Mouse (Mus musculus): ENCODE results near the gene Nfasc.

The Nfasc gene

DNA sequence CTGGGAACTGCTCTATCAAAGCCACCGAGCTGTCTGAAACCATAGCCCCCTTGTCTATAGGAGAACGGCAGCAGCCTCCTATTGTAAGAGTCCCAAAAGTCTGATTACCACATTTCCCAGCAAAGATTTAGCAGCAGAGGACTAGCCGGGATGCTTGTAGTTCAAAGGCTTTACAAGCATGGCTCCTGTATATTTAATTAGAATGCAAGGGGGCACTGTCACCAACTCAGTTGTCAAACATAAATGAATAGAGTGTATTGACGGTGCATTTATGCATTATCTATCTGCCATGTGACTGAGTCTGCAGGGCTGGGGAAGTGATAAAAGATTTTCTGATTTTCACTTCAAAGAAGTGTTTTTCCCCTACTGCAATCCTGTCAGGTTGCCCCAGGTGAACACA is 156.2 kb downstream of the Nfasc start:
- no peak for DNase-seq (ENCODE audit: extremely low read depth, low read depth)

DNA sequence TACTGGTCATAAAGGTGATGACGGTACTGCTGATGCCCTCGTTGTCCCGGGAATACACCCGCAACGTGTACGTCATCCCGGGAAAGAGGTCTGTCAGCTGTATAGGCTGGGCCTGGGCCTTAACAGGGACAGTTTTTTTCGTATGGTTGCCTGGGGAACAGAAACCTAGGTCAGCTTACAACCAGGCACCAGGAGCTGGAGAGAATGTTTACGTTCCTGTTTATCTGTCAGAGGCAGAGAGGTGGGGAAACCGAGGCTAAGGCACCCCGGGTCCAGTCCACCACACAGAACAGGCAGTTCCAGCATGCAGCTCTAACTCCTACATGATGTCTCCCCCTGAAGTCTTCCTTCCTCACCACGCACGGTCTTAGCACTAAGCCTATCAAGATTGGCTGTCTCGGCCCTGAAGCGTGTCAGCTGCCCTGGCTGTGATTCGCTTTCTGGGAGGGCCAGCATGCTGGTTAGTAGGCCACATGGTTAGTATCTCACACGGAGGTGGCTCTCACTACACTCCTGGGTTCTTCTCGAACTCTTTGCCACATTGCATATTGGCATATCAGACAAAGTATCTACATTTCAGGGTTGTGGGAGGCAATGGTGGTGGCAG is 158.5 kb downstream of the Nfasc start:
- no peak for DNase-seq (ENCODE audit: extremely low read depth, low read depth)

DNA sequence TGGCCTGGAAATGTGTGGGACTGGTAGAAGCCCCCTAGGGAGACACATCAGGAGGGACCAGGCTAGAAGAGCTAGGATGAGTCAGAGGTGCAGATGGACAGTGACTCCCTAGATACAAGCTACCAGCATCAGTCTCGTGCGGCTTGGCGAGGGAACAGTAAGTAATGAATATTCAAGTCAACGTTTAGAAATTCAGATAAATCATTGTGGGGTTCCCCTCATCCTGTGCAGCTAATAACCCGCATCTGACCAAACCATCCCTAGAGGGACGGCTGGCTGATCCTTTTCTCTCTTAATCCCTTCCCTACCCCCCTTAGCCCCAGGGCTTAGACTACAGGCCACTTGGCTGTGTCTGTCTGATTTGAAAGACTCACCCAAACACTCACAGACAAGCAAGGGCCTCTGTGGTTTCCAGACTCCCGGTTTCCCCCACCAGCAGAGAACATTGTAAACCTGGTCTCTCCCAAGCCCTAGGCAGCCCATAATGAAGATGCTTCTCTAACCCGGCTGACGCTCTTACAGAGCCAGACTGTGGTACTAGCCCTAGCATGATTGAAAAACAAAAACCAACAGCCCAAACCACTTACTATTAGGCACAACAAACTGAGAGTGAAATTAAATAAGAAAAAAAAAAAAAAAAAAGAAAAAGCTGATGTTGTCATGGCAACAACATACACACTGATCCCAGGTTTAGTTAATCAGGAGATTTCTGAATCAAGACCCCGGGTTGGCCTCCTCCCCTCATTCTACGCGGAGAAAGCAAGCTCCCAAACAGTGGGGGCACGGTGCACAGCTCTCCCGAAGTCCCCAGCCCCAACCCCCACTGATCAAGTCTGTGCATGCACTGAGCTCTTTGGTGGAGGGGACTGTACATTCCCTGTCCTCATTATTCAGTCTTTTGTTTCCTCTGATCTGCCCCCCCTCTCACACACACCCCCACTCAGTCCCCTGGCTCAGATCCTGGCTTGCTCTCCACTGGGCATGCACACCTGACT is 159.5 kb downstream of the Nfasc start:
- DNase-seq (ENCODE audit: extremely low read depth, low read depth): no peak

DNA sequence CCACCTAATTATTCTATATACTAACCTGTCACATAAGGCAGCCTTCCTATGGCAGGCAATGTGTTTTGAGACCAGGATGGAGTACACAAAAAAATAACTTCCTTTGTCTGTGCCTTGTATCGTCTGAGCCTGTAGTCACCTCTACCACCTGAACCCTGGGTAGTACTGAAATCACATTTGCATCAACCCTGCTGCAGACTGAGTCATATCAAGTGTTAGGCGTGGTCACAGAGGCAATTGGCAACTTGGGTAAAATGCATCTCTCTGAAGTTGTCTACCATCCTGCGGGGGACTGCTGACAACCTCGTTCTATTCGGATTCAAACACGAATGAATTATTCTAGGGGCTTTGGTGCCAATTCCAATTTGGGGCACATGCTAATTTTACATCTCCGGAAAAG is 161.5 kb downstream of the Nfasc start:
- DNase-seq (ENCODE audit: extremely low read depth, low read depth): no peak

DNA sequence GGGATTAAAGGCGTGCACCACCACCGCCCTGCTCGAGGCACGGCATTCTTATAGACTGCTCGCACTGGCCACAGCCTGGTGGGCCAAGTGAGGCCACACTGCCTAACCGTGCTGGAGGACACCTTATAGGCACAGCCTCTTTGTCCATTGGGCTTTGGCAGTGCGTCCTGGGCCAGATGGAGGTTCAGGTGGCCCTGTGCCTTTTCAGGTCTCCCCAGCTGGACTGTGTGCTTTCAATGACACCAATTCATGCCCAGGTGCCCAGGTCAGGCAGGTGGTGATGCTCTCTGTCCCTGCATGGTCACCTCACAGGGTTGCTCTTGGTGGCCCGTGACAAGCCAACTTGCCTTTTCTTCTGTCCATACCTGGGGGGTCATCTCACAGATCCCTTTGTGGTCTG is 164.8 kb downstream of the Nfasc start:
- no peak for DNase-seq (ENCODE audit: extremely low read depth, low read depth)

DNA sequence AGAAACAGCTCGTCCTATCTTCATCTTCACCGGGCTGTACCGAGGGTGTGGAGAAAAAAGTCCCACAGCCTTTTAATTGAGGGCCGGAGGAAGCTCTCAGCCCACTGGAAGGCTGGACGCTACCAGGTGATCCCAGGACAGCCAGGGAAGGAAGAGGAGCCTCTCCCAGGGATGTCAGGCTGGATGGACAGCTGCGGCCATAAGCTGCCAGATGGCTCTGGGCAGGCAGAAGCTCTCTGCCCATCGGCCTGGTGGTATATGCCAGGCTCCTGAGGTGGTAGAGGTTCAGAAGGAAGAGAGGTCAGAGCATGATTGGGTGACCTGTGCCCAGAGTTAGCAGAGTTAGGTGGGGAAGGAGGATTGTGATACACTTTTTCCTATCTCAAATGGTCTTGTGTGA is 168.7 kb downstream of the Nfasc start:
- DNase-seq (ENCODE audit: extremely low read depth, low read depth): no peak

DNA sequence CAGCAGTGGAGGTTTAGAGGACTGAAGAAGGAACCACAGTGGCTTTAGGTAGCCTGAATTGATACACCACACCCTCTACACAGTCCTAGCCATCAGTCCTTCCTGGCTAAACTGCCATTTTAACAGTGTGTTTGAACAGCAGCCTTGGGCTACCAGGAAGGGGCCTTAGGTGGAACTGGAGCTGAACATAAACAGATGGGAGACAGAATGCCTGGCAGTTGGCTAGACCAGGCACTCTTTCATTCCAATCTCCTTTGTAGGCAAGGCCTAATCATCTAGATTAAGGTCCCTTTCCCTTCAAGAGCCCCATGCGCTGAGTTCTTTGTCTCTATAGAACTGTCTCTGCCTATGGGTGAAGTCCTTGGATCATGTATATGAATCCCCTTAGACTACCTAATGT is 170.0 kb downstream of the Nfasc start:
- no peak for DNase-seq (ENCODE audit: extremely low read depth, low read depth)

DNA sequence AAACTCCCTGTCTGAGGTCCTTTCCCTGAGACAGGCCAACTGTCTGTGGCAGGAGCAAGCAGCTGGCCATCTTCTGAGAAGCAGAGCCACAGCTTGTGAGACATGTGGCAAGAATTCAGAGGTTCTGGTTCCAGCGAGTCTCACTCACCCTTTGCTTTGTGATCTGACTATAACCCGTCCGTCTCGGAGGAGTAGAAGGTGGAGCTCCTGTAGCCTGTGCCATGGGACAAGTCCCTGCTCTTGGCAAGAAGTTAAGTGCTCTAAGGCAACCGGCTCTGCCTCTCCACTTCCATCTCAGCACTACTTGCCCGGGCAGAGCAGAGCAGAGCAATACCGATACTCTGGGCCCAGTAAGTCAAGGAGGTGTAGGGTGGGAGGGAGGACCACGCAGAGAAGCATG is 170.7 kb downstream of the Nfasc start:
- no peak for DNase-seq (ENCODE audit: extremely low read depth, low read depth)

DNA sequence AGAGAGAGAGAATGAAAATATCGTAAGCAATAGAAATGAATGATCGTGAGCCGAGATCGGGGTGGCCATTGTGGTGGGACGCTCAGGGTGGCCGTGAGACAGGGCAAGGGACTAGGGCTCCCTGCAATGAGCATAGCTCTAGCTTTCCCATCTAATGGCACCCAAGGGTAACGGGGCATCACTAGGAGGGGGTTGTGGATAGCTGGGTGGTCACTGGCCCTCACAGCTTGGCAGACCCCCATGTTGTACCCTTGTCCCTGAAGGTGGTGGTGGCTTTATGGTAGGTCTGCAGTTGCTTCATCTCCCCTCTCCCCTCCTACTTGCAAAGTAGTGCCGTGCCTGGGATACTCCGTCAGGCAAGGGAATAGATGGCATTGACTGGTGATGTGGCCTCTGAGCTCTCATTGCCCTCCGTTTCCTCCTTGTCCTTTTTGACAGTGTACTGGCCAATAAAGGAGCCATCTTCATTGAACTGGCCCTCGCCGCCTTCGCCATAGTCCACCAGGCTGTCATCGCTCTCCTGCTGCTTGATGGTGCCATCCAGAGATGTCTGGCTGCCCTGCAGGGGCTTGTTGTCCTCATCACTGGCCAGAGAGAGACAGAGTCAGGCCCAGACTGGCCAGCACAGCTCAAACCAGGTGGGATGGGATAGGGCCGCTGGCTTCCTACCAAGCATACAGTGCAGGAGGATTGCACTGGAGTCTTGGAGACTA is 171.4 kb downstream of the Nfasc start:
- DNase-seq (ENCODE audit: extremely low read depth, low read depth): no peak

DNA sequence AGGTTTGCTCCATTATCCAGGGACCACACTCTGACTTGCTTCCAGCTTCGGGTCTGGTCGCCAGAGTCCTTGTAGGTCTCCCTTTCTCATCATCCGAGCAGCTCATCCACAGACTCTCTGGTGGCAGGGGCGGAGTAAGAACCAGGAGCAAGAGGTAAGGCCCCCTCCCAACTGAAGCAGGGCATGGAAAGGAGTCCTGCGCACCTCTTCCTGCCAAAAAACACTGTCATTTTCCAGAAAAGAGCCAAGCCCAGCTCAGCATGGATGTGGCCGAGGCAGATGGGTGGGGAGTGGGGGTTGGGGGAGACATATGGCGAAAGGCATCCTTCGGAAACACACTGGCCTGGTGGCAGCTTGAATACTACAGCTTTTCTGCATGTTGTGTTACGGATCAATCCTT is 172.1 kb downstream of the Nfasc start:
- no peak for DNase-seq (ENCODE audit: extremely low read depth, low read depth)

DNA sequence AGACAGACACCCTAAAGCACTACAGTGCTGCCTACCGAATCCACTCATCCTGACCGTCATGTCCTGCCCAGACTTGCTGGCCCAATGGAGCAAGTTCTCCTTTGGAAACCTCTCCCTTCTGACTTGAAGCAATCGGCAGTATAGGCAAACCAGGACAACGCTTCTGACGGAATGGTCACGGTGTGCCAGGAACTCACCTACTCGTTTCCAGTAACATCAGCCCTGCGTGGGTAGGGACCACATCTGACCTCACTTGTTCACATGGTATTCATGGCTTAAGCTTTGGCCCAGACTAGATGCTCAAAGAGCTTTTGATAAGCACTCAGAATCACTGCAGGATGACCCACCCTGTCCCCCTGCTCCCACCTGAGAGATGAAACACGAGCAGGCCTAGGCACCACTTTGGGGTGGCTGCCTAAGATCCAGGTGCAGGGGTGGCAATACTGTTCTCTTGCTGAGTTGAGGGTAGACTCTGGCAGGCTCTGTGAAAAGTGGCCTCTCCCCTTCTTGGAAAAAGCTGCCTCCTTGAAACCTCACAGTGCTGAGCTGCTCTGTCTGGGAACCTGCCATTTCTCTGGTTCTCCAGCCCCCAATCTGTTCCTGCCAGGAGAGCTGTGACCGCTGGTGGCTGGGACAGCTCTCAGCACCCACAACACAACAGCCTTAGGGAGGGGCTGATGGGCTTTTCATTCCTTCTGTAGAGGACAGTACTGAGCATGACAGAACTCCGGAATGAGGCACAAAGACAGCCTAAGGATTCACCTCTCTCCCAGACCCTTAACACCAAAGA is 174.1 kb downstream of the Nfasc start:
- no peak for DNase-seq (ENCODE audit: extremely low read depth, low read depth)

DNA sequence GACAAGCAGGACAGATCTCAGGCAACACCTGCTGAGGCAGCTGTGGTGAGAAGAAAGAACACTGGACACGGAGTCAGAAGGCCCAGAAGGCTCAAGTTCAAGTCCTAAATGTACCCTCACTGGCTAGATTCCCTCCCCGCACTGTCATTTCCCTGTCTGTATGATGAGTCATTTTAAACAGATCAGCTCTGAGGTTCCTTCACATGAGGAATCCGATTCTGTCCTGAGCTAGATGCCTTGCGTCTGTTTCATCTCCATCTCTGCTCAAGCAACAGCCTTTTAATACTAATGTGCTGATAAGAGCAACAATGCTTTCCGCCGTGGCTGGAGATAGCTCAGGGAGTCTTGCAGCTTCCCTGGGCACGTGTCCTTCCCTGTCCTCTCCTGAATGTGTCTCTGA is 175.8 kb downstream of the Nfasc start:
- peak; percentile 9 for DNase-seq (ENCODE audit: extremely low read depth, low read depth)

DNA sequence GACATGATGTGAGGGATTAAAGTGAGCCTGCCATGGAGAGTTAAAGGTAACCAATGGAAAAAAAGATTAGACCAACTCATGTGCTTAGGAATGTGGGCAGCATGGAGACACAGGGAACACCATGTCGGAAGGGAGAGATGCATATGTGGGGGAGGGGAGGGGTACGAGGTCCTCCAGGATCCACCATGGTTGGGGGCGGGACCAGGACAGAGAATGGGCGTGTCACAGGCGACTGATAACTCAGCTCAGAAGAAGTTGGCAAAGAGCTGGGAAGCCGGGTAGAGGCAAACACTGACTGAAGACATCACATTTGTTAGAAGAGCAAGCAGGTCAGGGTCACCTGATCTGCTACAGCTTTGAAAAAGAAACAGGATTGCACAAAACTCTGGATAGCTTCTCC is 176.7 kb downstream of the Nfasc start:
- DNase-seq (ENCODE audit: extremely low read depth, low read depth): no peak

DNA sequence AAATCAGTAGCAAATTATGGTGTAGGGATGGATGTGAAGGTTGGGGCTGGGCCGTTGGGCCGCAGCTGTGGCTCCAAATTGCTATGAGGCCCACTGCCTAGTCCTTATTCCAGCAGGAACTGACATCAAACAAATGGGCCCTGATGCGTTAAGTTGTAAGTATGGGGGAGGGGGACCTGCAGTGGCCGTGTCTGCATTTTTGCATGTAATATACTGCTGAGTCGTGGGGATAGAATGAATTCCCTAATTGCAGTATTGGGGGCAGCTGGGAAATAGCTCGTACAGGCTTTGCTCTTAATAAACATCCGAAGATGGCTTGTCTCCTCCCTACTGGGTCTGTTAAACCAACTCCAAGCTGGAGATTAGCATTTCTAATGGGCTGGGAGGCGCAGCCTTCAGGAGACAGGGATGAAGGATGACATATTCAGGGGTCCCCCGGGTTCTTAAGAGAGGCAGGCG is 179.2 kb downstream of the Nfasc start:
- no peak for DNase-seq (ENCODE audit: extremely low read depth, low read depth)

DNA sequence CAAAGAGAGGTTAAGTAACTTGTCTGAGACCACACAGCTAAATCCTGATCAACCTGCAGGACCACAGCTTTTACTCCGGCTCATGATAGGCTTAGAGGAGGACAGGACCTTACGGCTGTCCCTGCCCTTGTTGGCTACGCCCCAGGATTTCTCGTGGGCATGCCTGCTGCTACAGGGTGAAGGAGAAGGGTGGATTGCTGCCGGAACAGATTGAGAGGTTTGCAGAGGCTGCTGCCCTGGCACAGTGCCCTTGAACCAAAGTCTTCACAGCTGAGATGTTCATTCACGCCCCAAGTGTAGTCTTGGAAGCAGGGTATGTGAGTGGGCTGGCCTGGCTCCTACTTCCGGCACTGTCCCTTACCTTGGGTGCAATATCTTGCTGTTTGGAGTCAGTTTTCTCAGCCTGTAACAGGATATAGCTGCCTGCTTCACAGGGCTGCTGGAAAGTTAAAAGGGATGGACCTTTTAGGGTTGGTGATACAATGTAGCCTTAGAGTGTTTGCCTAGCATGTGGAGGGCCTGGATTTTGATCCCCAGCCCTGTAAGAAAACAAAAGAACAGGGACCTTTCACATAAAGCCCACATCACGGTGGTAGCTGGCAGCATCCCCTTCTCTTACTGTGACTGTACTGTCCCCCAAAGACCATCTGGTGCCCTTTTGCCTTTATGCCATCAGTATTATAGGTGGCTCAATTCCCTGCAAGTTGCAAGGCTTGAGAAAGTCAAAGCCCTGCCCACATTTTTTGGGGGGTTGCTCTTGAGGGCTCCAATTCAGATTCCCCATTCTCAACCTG is 180.5 kb downstream of the Nfasc start:
- no peak for DNase-seq (ENCODE audit: extremely low read depth, low read depth)

DNA sequence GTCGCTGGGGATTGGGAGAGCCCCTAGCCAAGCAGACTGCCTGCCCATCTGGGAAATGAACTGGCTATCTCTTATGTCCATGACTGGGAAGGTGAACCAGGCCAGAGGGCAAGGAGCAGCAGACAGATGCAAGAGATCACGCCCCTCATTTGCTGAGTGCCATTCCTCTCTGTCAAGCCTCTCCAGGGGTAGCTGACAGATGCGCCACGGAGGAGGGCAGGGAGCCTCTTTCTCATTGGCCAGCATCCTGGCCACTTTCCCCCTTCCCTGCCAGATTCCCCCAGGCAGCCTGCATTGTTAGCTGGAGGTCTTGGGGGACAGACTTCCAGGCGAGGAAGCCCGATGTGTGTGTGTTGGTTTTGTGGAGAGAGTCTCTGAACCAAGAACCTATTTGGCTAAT is 182.6 kb downstream of the Nfasc start:
- no peak for DNase-seq (ENCODE audit: extremely low read depth, low read depth)

DNA sequence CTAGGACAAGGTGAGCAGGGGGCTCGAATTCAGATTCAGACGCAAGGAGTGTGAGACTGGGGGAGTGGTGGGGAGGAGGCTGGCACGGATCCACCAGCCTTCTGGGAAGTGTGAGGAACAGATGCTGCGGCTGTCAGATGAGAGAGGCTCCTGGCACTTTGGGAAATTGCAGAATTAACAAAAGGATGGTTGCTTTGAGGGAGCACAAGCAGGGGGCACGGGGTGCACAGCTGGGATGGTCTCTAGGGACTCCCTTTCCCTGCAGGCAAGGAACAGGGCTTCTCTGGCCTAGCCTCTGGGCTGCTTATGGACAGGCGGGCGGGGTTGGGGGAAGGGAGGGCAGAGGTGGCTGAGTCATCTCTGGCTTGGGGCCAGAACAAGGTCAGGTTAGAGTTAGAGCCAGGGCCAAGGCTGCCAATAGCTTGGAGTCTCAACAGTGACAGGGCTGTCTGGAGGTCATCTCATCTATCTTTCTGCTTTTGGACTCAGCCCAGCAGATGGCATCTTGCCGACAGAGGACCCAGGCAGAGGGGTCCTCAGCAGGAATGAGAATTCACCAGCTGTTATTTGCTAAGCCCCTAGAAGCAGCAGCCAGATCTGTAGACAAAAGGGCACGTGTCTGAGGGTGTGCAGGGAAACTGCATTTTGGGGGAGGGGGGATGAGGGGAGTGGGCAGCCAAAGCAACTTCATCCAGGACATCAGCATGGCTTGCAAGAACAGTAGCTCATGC is 183.5 kb downstream of the Nfasc start:
- no peak for DNase-seq (ENCODE audit: extremely low read depth, low read depth)

DNA sequence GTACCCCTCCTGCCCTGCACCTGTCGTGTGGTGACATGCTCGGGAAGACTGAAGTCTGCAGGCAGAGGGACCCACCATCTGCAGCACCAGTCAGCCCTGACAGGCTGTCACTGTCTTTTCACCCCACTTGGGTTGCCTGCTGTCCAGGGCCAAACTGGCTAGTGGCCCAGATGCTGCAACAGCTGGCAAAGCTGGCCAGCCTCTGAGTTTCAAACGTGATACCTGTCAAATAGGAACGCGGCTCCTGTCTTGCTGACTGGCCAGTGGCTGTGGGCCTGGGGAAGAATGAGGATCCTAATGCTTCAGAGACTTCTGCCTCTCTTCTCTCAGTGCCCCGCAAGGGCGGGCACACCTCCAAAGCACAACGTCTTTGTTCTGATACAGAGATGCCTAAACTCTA is 197.8 kb downstream of the Nfasc start:
- DNase-seq (ENCODE audit: extremely low read depth, low read depth): no peak

DNA sequence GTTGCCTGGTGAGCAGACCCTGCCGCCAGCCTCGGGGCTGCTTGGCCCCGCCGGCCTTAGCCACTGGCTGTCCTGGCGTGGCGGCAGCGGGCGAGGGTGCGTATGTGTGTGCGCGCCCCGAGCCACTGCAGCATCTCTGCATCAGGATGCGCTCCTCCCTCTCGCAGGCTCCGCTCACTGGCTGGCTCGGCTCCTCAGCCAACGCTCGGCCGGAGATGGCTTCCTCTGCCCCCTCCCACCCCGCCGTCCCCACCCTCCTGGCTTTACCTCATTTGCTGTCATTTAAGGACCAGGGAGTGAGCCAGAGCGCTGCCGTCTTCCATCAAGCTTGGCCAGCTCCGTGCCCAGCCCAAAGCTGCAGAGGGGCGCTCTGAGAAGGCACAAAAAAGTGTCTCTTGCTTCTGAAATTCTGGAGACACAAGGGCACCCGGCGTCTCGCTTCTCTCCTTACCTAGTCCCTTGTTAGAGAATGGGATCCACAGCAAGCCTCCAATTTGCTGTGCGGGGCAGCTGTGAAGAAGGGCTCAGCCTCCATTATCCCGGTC is 198.8 kb downstream of the Nfasc start, which contains the start of gene Cntn2:
Cntn2 (minus strand) TSS at position 495 of the 545 bp plus-strand sequence.
- DNase-seq (ENCODE audit: extremely low read depth, low read depth): no peak
